Mouse (Mus musculus) left cerebral cortex, adult 18-20 months (tissue): ENCODE data around the gene Git2. TPM values are rescaled to one million over a fixed set of nuclear protein-coding genes. Genes with fewer than 3 reads are reported as not detected.

Experiments
- DNase-seq, 2 experiments: peaks; one replicate each; pipeline ENCODE4 v3.0.0; 2021 to 2022; ENCODE audit warnings: low spot score in 2 of 2, mixed read lengths in 1 of 2
- total RNA-seq, 2 experiments: library from RNA; stranded (reverse); gene quantifications; 2 replicates each; pipeline ENCODE4 v1.2.3; 2021

Gene Git2
- total RNA-seq, 2 experiments from 2014 or later = 39.2 to 49.6 TPM

- DNase-seq = no peak
These were observed 47.2 kb downstream of the Git2 start for GRCm38 (mm10) chr5:114728160-114728559.

- DNase-seq = no peak
These were observed 52.5 kb downstream of the Git2 start for GRCm38 (mm10) chr5:114722846-114723245.

GRCm38 (mm10) chr5:114721969-114722368 is 53.3 kb downstream of the Git2 start:
- no peak for DNase-seq

DNA sequence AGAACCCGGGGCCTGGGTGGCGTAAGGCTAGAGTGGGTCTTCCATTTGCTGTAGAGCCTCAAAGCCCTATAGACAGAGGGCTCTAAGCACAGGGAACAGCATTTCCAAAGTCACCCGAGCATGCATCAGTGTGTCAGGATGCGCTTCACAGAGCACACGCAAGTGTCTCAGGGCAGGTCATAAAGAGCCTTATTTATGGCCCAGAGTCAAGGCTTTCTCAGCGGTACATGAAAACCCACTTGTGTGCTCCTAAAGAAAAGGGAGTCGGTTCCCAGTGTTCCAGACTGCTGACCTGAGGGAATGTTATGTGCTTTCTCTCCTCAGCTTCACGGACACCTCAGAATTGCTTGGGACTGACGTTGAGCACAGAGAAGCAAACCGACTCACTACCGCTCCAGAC is 54.5 kb downstream of the Git2 start:
- no peak for DNase-seq

DNA sequence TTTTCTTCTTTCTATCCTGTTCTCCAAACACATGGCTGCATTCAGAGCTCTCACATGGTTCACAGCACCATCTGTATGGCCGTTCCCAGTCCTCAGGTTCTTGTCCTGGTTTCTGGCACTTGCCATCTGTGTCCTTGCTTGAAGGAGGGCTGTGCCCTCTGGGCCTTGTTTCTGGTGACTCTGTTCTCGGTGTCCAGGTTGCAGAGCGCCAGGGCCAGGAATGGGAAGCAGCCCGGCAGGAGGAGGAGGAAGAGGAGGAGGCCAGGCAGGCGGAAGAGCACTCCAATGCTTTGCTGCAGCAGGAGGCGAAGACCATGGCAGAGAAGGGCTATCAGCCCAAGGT is 55.4 kb downstream of the Git2 start:
- DNase-seq = no peak

GRCm38 (mm10) chr5:114719003-114719927 is 56.1 kb downstream of the Git2 start:
- no peak for DNase-seq

GRCm38 (mm10) chr5:114718483-114718882 is 56.8 kb downstream of the Git2 start:
- no peak for DNase-seq

DNA sequence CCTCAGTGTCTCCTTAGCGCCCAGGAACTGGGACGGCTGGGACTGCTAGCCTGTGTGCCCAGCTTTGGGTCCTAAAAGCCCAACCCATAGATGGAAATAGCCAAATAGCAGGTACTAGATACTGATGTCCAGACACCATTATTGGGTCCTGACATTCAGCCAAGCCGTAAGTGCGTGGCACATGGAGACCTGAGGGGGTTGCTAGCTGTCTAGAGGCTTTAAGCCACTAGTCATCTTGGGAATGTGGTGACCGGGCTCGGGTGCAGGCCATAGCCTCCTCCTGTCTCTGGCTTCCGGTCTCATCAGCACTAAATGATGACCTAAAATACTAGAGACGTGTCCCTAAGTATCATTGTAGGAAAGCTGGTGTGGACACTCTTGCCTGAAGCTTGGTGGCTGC is 57.4 kb downstream of the Git2 start:
- DNase-seq = no peak

- DNase-seq = no peak
These were observed 58.0 kb downstream of the Git2 start for GRCm38 (mm10) chr5:114717292-114717691.

GRCm38 (mm10) chr5:114714551-114714950 is 60.8 kb downstream of the Git2 start:
- DNase-seq = no peak

GRCm38 (mm10) chr5:114709357-114709756 is 66.0 kb downstream of the Git2 start:
- DNase-seq = no peak

- no peak for DNase-seq
These were observed 66.8 kb downstream of the Git2 start for GRCm38 (mm10) chr5:114708491-114708890.

DNA sequence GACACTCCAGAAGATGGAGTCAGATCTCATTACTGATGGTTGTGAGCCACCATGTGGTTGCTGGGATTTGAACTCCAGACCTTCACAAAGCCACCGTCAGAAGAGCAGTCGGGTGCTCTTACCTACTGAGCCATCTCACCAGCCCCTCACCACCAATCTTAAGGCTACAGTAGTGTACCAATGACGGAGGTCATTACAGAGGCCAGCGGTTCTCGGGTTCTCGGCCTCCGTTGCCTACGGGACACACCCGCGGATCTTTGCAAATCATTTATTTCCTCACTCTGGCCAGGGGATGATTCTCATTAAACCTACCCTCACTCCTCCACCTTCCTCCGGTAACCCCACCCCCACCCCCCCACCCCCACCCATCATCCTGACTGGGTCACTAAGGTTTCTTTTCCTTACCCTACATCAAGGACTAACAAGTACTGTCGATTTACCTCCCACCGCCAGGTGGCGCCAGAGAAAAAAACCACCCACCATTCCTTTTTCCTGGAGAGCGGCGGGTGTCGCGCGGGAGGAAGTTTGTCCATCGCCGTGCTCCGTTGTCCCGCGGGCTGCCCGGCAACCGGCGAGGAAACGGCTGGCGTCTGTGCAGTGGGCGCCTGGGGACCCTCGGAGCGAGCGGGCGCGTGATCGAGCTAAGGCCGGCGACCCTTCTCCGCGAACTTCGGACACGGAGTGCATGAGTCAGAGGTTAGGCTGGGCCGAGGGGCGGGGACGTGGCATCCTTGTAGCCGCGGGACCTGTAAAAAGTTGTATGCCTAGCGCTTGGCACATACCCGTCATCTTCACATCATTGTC is 67.8 kb downstream of the Git2 start, which contains the start of gene Tchp:
Gene Tchp, plus strand, starts transcription at position 496 of the 804 bp plus-strand sequence.
- peak; percentile 95 to 96 for DNase-seq

GRCm38 (mm10) chr5:114702403-114703392 is 72.6 kb downstream of the Git2 start:
- DNase-seq = no peak

GRCm38 (mm10) chr5:114699015-114699414 is 76.3 kb downstream of the Git2 start:
- no peak for DNase-seq

GRCm38 (mm10) chr5:114698044-114698746 is 77.1 kb downstream of the Git2 start:
- peak; percentile 65 to 72 for DNase-seq

GRCm38 (mm10) chr5:114696939-114697338 is 78.4 kb downstream of the Git2 start:
- no peak for DNase-seq

- DNase-seq = no peak
These were observed 79.5 kb downstream of the Git2 start for GRCm38 (mm10) chr5:114695775-114696174.

- DNase-seq = peak; percentile 94 to 97
These were observed 84.4 kb downstream of the Git2 start, which contains the start of gene Gltp for GRCm38 (mm10) chr5:114690633-114691567. Gene Gltp, minus strand, starts transcription at chr5:114690984.
